Mouse (Mus musculus) brown adipose tissue, adult 24 weeks (tissue): ENCODE measurements around the gene Ago3. TPM values are rescaled to one million over a fixed set of nuclear protein-coding genes. Genes with fewer than 3 reads are reported as not detected.

Experiments
- H3K27ac ChIP-seq: fragments of 200-500 bp; replicated peaks from 2 replicates; pipeline ENCODE4 v1.5.1; 2012; ENCODE audit warnings: low read depth, mild to moderate bottlenecking, low read length
- H3K4me1 ChIP-seq: fragments of 200-500 bp; 2 replicates; pipeline ENCODE4 v1.6.1; 2012; ENCODE audit warnings: low read length, mixed read lengths; ENCODE audit not compliant: control insufficient read depth, insufficient read depth, insufficient read length
- H3K4me3 ChIP-seq: fragments of 200-500 bp; 2 replicates; pipeline ENCODE4 v1.5.1; 2012; ENCODE audit warnings: low read depth, mild to moderate bottlenecking, low read length, moderate library complexity; ENCODE audit not compliant: insufficient read depth
- polyA plus RNA-seq: library from polyadenylated mRNA; stranded (reverse); fragments of >200 nt; gene quantifications from 2 replicates; pipeline ENCODE4 v1.2.4, GENCODE M21; 2012; ENCODE audit not compliant: missing spikeins, insufficient read depth, insufficient read length

Gene Ago3
- polyA plus RNA-seq, 1 experiment: 4.6 TPM

- H3K4me3 ChIP-seq: no peak overlapping the region
- H3K4me1 ChIP-seq: no peaks in the 10 kb centered on the region
- no peak overlapping the region for H3K27ac ChIP-seq
Measured at GRCm38 (mm10) chr4:126309922-126310309, 119.4 kb downstream of the Ago3 start.

- Histone ChIP-seq H3K27ac (no peak overlapping the region), H3K4me1 (no peaks in the 10 kb centered on the region), H3K4me3 (no peak overlapping the region)
Measured at GRCm38 (mm10) chr4:126309211-126309921, 120.0 kb downstream of the Ago3 start.

DNA sequence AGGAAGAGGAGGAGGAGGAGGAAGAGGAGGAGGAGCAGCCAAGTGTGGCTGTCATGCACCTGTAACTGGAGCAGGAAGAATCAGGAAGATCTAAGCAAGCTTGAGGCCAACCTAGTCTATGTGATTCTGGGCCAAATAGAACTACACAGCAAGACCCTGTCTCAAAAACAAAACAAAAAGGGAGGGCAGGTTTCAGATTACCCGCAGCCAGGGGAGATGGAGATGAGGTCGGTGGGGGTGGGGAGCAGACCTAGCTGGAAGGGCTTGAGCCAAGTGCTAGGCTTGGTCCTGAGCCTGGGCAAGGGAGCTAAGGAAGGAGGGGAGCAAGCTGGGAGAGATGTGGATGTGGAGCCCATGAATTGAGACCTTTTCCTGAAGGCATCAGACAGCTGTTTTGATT, 122.5 kb downstream of the Ago3 start:
- no peak overlapping the region for H3K4me3 ChIP-seq
- H3K4me1 ChIP-seq: no peaks in the 10 kb centered on the region; the same call in 1 of the 2 replicates

DNA sequence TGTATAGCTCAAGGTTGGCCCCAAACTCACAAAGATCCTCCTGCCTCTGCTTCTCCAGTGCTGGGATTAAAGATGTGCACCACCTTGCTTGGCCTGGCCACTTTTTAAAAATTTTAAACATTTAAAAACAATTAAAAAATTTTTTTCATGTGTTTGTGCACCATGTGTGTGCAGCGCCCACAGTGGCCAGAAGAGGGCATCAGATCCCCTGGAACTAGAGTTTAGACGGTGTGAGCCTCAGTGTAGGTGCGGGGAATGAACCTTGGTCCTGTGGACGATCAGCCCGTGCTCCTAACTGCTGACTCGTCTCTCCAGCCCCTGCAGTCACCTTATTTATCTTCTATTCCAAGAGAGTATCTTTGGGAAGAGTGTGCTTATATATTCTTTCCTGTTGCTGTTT, 123.3 kb downstream of the Ago3 start:
- no peak overlapping the region for H3K4me3 ChIP-seq
- H3K4me1 ChIP-seq: no peaks in the 10 kb centered on the region; the same call in 1 of the 2 replicates
- no peak overlapping the region for H3K27ac ChIP-seq

More for the DNA sequence above, 122.5 kb downstream of the Ago3 start:
- H3K27ac ChIP-seq: no peak overlapping the region

DNA sequence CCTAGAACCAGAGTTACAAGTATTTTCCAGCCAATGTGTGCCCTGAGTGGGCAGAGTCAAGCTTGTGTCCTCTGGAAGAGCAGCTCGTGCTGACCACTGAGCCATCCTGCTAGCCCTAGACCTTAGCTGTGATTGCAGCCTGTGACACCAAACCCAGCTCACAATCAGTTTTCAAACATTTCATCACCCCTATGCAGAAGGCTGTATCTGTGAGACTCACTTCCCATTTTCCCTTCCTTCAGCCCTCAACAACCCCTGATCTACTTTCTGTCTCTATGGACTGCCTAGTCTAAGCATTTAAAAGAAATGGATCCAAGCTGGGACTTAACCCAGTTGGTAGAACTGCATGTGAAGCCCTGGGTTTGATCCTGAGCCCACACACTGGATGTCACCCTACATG, 123.9 kb downstream of the Ago3 start:
- no peak overlapping the region for H3K4me3 ChIP-seq
- no peak overlapping the region for H3K27ac ChIP-seq
- H3K4me1 ChIP-seq: no peaks in the 10 kb centered on the region; the same call in 1 of the 2 replicates

GRCm38 (mm10) chr4:126303877-126304276, 125.5 kb downstream of the Ago3 start:
- no peak overlapping the region for H3K4me3 ChIP-seq
- no peaks in the 10 kb centered on the region; the same call in 1 of the 2 replicates for H3K4me1 ChIP-seq

GRCm38 (mm10) chr4:126301584-126302309, 127.6 kb downstream of the Ago3 start:
- peaks cover 4% of the 10 kb centered on the region; the same call in 1 of the 2 replicates for H3K4me1 ChIP-seq
- peak overlapping the region; percentile 13; the same call in 1 of the 2 replicates for H3K4me3 ChIP-seq
- no peak overlapping the region for H3K27ac ChIP-seq

More at GRCm38 (mm10) chr4:126303877-126304276, 125.5 kb downstream of the Ago3 start:
- H3K27ac ChIP-seq: no peak overlapping the region

- H3K4me1 ChIP-seq: peaks cover 4% of the 10 kb centered on the region; the same call in 1 of the 2 replicates
- no peak overlapping the region for H3K27ac ChIP-seq
- H3K4me3 ChIP-seq: peak overlapping the region; percentile 13; the same call in 1 of the 2 replicates
Measured at GRCm38 (mm10) chr4:126300916-126301583, 128.3 kb downstream of the Ago3 start.

DNA sequence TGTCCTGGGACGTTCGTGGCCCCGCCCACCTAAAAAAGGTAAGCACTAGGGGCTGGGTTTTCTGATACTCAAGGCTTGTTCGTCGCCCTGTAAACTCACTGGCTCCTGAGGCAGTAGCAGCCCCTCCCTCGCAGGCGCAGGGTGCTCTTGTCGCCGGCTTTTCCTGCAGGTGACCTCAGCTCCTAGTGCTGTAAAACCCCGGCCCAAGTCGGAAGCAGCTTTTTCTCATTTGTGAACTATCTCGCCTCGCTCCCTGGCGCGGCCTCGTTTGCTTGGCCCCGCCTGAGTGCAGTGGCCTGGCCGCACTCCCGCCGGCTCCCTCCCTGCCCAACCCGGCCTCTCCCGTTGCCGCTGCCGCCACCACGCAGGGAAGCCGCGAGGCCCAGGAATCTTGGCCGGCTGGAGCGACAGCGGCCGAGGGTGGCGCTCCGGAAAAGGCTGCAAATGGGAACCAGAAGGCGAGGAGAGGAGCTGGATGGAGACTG, 132.7 kb downstream of the Ago3 start:
- Histone ChIP-seq H3K4me3 (peak overlapping the region; percentile 48), H3K27ac (no peak overlapping the region), H3K4me1 (peaks cover 4% of the 10 kb centered on the region; the same call in 1 of the 2 replicates)

DNA sequence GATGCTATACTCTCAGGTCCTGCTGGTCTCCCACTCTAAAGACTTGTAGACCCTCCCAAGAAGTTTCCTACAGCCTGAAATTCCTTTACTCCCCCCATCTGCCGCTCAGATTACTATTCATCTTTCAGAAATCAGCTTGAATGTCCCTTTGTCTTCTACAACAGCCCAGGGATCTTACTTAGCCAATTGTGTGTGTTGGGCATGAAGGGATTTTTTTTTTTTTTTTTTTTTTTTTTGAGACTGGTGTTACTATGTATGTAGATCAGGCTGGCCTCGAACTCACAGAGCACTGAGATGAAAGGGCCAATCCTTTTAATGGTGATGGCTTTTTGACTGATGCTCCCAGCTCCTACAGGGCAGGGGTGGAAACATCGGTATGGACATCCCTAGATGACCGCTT, 133.4 kb downstream of the Ago3 start:
- no peak overlapping the region for H3K27ac ChIP-seq

DNA sequence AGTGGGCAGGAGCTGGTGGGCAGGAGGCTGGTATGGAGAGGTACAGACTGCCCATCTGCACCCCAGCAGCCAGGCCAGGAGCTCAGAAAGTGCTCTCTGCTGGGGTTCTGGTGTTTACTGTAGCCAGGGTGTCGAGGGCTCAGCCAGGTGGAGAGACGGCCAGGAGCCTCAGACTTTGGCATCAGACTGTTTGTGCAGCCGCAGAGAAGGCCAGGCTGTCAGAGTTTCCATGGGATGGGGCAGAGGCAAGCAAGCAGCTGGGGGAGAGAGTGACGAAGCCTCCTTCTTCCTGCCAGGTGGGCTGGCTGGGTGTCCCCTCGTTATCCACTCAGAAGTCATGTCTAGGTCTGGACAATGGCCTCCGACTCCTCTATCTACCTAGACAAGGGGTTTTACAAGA, 134.2 kb downstream of the Ago3 start:
- Histone ChIP-seq H3K27ac (no peak overlapping the region), H3K4me1 (peaks cover 4% of the 10 kb centered on the region; the same call in 1 of the 2 replicates), H3K4me3 (no peak overlapping the region)

More for the DNA sequence above, 133.4 kb downstream of the Ago3 start:
- no peak overlapping the region for H3K4me3 ChIP-seq
- peaks cover 4% of the 10 kb centered on the region; the same call in 1 of the 2 replicates for H3K4me1 ChIP-seq

DNA sequence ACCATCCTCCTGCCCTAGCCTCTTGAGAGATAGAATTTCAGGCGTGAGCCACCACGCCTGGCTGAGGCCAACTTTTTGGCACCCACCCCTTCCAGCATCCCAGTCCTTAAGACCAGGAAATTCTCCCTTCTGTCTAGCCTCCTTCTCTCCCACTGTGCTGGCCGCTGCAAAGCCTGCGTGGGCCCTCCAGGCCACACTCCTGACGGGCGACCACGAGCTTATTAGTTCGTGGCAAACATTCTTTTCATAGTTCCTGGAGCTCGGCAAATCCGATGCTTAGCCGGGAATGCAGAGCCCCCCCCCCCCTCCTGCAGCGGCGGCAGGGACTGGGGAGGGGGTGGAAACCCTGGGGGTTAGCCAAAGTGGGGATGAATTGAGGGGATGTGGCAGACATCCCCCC, 138.2 kb downstream of the Ago3 start:
- peaks cover 3% of the 10 kb centered on the region for H3K4me1 ChIP-seq
- no peak overlapping the region for H3K4me3 ChIP-seq
- H3K27ac ChIP-seq: no peak overlapping the region

DNA sequence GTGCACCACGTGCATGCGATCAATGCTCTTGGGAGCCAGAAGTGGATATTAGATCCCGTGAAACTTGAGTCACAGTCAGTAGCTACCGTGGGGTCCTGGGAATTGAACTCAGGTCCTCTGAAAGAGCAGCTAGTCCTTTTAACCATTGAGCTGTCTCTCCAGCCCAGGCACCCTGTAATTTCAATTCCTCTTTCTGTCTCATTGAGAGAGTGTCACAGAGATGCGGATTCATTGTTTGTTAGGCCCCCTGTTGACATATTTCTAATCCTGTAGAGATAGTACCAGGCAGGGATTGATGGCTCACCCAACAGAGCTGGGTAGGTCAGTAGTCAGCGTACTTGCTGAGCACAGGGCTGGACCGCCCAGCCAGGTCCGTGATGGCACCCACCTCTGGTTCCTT, 139.0 kb downstream of the Ago3 start:
- no peak overlapping the region for H3K4me3 ChIP-seq
- H3K4me1 ChIP-seq: peaks cover 3% of the 10 kb centered on the region
- no peak overlapping the region for H3K27ac ChIP-seq

GRCm38 (mm10) chr4:126288085-126288666, 141.2 kb downstream of the Ago3 start:
- Histone ChIP-seq H3K4me1 (peaks cover 3% of the 10 kb centered on the region), H3K4me3 (no peak overlapping the region), H3K27ac (no peak overlapping the region)
